Mouse (Mus musculus) heart, postnatal 0 days (tissue): Measurements from ENCODE around the gene Msh4. TPM values are rescaled to one million over a fixed set of nuclear protein-coding genes. Genes with fewer than 3 reads are reported as not detected.
A peak's percentile ranks its signal among the peaks of the same experiment; 100 is the strongest.

Source experiments
- ATAC-seq: fragments of 200-750 bp; cut with Nextera tagmentation; 2 replicates; pipeline ENCODE4 v1.8.0; 2017; ENCODE audit warnings: low read depth, moderate number of reproducible peaks, moderate library complexity; ENCODE audit not compliant: insufficient read depth
- DNase-seq: peaks from one replicate; pipeline ENCODE4 v3.0.0-alpha.2; 2016; ENCODE audit warnings: low spot score
- H3K27ac ChIP-seq: fragments of 300-500 bp; sonication (generic); 2 replicates; pipeline ENCODE4 v1.5.1; 2014; ENCODE audit warnings: low read depth, mild to moderate bottlenecking
- H3K27me3 ChIP-seq: fragments of 300-500 bp; sonication (generic); 2 replicates; pipeline ENCODE4 v1.6.1; 2014; ENCODE audit warnings: low read length, mixed read lengths; ENCODE audit not compliant: control insufficient read depth, insufficient read depth
- H3K36me3 ChIP-seq: fragments of 300-500 bp; sonication (generic); replicated peaks from 2 replicates; pipeline ENCODE4 v1.6.1; 2014; ENCODE audit warnings: low read length, mixed read lengths; ENCODE audit not compliant: control insufficient read depth, insufficient read depth
- H3K4me1 ChIP-seq: fragments of 300-500 bp; sonication (generic); 2 replicates; pipeline ENCODE4 v1.6.1; 2014; ENCODE audit warnings: antibody characterized with exemption; ENCODE audit not compliant: control insufficient read depth, insufficient read depth
- H3K4me2 ChIP-seq: fragments of 300-500 bp; sonication (generic); 2 replicates; pipeline ENCODE4 v1.6.1; 2014; ENCODE audit warnings: low read depth, mild to moderate bottlenecking, low read length, moderate library complexity
- H3K4me3 ChIP-seq: fragments of 300-500 bp; sonication (generic); 2 replicates; pipeline ENCODE4 v1.5.1; 2014; ENCODE audit warnings: low read depth, low read length
- H3K9ac ChIP-seq: fragments of 300-500 bp; sonication (generic); replicated peaks from 2 replicates; pipeline ENCODE4 v1.6.1; 2014; ENCODE audit warnings: low read depth, low read length, mixed read lengths
- H3K9me3 ChIP-seq: fragments of 300-500 bp; sonication (generic); replicated peaks from 2 replicates; pipeline ENCODE4 v1.6.1; 2016; ENCODE audit warnings: low read length; ENCODE audit not compliant: control insufficient read depth
- CTCF ChIP-seq: IDR thresholded peaks from 2 replicates; pipeline ENCODE4 v1.5.1; 2016; ENCODE audit warnings: antibody characterized with exemption, control low read depth, low read depth
- EP300 ChIP-seq: IDR thresholded peaks from 2 replicates; pipeline ENCODE4 v1.6.1; 2016; ENCODE audit warnings: antibody characterized with exemption, low read depth
- WGBS: fragments of 180-500 bp; shearing (Covaris S2); extraction: QIAGEN DNeasy Blood & Tissue Kit; methylation state at CpG from one replicate; pipeline ENCODE4 v1.1.7; 2014; 5-methylcytosine and 5-hydroxymethylcytosine counted together
- polyA plus RNA-seq: library from polyadenylated mRNA; unstranded; fragments of >200 nt; fragmentation: Nextera tagmentation; extraction: Ambion mirVana; gene quantifications from 2 replicates; pipeline ENCODE4 v1.2.1, GENCODE M21; 2015
- total RNA-seq: library from RNA; depleted of rRNA; stranded (reverse); fragments of >200 nt; gene quantifications from 2 replicates; pipeline ENCODE4 v1.2.3, GENCODE M21; 2014; ENCODE audit warnings: low replicate concordance

Msh4 gene
- total and polyA plus RNA-seq, 2 experiments from 2014 or later: 0.07 TPM; not detected in 1

DNA sequence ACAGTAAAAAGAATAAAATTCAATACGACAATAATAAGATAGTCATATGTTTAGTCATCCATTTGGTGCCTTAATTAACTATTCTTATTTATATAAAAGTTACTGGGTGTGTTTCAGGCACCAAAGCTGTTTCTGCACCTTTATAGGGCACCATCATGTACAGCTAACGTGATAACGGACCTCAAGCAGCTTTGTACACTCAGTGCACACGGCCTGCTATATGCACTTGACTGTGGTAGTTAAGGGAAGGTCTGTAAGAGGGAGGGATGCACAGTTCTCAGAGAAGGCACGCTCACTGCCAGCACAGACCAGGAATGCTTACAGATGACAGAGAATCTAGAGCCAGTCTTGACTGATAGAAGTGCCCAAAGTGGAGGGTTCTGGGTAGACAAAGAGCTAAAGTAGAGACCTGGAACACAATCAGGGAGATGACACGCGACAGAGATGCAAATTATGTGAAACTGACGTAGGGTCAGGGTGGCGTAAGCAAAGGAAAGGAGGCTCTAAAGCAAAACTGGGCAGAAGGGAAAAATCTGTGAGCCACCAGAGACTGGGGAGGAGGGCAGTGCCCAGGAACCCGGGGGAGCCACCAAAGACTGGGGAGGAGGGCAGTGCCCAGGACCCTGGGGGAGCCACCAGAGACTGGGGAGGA, 47.5 kb downstream of the Msh4 start:
- no peak overlapping the region for H3K4me2 ChIP-seq
- H3K4me1 ChIP-seq: no peaks in the 10 kb centered on the region
- no peak overlapping the region for H3K4me3 ChIP-seq
- no peak overlapping the region for H3K27ac ChIP-seq
- TF ChIP-seq CTCF (no peak), EP300 (no peak)
- 75% methylated on average over 10 of the region's 10 CpGs for WGBS
- no peak overlapping the region for H3K9ac ChIP-seq
- DNase-seq (no peak), ATAC-seq (no peak)
- H3K27me3 ChIP-seq: peaks cover under 1% of the 10 kb centered on the region; the same call in 1 of the 2 replicates
- no peaks in the 10 kb centered on the region for H3K9me3 ChIP-seq
- no peaks in the 10 kb centered on the region for H3K36me3 ChIP-seq

DNA sequence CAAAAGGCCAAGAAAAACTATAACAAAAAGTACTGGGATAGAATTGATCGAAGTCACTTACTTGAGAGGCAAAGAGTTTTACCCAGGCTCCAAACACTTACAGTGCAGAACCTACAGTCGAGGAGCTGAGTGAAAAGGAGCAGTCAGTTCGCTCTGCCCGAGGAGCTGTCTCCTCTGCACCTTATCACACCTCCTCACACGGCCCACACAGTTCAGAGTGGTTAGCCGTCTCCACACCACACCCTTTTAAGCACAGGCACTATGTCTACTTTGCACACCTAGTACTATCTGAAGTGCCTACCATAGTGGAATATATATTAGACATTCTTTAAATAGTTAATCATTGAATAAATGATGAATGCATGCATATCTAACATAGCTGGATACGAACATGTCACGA, 53.7 kb downstream of the Msh4 start:
- Histone ChIP-seq H3K36me3 (no peaks in the 10 kb centered on the region), H3K27me3 (peaks cover 8% of the 10 kb centered on the region; the same call in 1 of the 2 replicates), H3K27ac (no peak overlapping the region), H3K9me3 (no peaks in the 10 kb centered on the region), H3K4me3 (no peak overlapping the region), H3K4me2 (no peak overlapping the region), H3K9ac (no peak overlapping the region), H3K4me1 (peaks cover 22% of the 10 kb centered on the region)
- no peak for DNase-seq
- no peak for ATAC-seq
- 47% methylated on average over 8 of the region's 8 CpGs for WGBS
- TF ChIP-seq EP300 (no peak), CTCF (no peak)

DNA sequence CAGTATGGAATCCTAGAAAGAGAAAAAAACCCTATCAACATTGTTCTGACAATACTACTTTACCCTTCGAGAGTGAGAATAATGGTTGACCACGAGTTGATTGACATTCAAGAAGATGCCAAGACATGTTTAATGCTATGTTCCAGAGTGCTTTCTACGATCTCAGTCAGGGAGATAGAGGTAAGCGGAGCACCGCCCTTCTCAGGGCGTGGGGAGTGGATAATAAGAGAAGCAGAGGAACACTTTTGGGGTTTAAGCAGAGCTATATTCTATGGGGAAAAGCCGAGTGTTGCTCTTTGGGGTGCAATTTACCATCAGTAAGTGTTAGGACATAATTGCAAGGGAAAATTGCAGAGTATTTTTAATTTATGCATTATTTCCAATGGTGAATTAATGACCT, 55.2 kb downstream of the Msh4 start:
- no peaks in the 10 kb centered on the region for H3K36me3 ChIP-seq

DNA sequence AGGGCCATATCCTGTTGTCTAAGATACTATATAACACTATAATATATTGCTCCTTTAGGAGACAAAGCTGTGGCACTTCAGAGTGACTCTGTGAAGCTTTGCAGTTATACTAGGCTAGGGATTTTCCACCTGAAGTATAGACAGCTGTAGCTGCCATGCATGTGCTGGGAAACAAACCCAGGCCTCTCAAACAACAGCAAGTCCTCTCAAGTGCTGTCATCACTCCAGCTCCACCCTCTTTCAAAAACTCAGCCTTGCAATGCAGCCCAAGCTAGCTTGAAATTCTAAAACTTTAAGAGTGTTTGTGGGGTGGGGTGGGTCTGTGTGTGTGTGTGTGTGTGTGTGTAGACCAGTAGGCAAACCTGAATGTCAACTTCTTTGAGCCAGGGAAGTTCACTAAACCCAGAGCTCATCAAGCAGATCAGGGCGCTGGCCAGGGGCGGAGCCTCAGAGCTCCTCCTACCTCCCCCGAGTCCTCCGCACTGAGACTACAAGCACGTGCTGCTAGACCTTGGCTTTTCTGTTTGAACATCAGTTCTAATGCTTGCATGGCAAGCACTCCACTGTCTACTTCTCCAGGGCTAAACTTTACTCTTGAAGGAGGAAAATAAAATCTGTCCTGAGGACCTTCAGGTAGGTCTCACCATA, 56.4 kb downstream of the Msh4 start:
- Histone ChIP-seq H3K27ac (no peak overlapping the region), H3K4me1 (peaks cover 22% of the 10 kb centered on the region), H3K4me2 (peak overlapping the region; percentile 7; the same call in 1 of the 2 replicates), H3K27me3 (peaks cover 8% of the 10 kb centered on the region; the same call in 1 of the 2 replicates), H3K9me3 (no peaks in the 10 kb centered on the region), H3K36me3 (no peaks in the 10 kb centered on the region), H3K4me3 (no peak overlapping the region), H3K9ac (no peak overlapping the region)
- WGBS: 0% methylated on average over 5 of the region's 5 CpGs
- peak; percentile 77 for DNase-seq
- ATAC-seq: peak; percentile 88
- TF ChIP-seq CTCF (no peak), EP300 (0 out of 2 replicates have a peak, but pooled peaks have one; percentile 26)

More for the DNA sequence above, 55.2 kb downstream of the Msh4 start:
- Histone ChIP-seq H3K9me3 (no peaks in the 10 kb centered on the region), H3K9ac (no peak overlapping the region), H3K27ac (no peak overlapping the region), H3K4me3 (no peak overlapping the region), H3K4me2 (no peak overlapping the region), H3K27me3 (peaks cover 8% of the 10 kb centered on the region; the same call in 1 of the 2 replicates), H3K4me1 (peaks cover 22% of the 10 kb centered on the region)
- DNase-seq: no peak
- 91% methylated on average over 7 of the region's 7 CpGs for WGBS
- no peak for ATAC-seq
- no peak for TF ChIP-seq EP300
- no peak for TF ChIP-seq CTCF

DNA sequence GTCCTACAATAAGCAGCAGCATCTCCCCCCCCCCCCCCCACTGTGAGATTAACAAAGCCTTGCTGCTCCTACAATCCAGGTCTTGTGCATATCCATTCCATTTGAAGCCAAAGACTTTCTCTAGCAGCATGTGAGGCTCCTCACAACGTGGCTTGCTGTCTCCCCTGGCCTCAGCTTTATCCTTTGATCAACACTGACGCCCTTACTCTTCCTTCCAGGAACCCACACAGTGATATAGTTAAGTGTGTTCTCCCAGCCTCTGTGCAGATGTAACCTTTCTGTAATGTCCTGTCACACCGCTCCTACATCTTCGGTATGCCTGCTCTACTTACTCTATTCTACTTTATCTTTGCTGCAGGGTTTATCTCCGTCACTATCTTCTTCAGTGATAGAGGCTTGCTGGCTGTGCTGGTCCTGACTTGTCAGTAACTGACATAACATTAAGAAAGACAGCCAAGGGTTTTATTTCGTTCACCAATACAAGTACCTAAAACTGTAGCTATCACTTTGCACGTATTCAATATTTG, 58.7 kb downstream of the Msh4 start:
- ATAC-seq (no peak), DNase-seq (no peak)
- WGBS: 69% methylated on average over 7 of the region's 7 CpGs
- no peaks in the 10 kb centered on the region for H3K9me3 ChIP-seq
- no peaks in the 10 kb centered on the region for H3K36me3 ChIP-seq
- no peak overlapping the region for H3K4me3 ChIP-seq
- no peak overlapping the region for H3K27ac ChIP-seq
- H3K4me1 ChIP-seq: peaks cover 22% of the 10 kb centered on the region
- no peak overlapping the region for H3K9ac ChIP-seq
- H3K4me2 ChIP-seq: no peak overlapping the region
- TF ChIP-seq EP300 (no peak), CTCF (no peak)
- H3K27me3 ChIP-seq: no peaks in the 10 kb centered on the region
